Mouse (Mus musculus): Measurements from ENCODE around the gene Foxc2. TPM values are rescaled to one million over a fixed set of nuclear protein-coding genes. Genes with fewer than 3 reads are reported as not detected.

The Foxc2 gene
- 1 to 10 TPM; 2.4 to 2.6 TPM for total RNA-seq (2021)
- long read RNA-seq, experiment 1, partial matches to known transcripts: 0 of 1 reads
- long read RNA-seq, experiment 1, other reads (novel, unspliced or antisense): 0 of 1 reads
- long read RNA-seq, experiment 2, partial matches to known transcripts: 0 of 3 reads
- long read RNA-seq, experiment 2, other reads (novel, unspliced or antisense): 0 of 3 reads

DNA sequence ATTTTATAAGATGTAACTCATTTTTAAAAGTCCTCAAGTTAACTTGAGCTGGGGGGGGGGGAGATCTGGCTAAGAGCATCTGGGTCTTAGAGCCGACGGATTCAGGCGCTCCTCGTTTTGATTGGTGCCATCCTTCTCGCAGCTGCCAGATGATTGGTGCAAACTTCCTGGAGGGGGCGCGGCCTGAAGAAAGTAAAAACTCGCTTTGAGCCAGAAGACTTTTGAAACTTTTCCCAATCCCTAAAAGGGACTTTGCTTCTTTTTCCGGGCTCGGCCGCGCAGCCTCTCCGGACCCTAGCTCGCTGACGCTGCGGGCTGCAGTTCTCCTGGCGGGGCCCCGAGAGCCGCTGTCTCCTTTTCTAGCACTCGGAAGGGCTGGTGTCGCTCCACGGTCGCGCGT is at the start of gene Foxc2:
Foxc2 (plus strand) TSS at position 224 of the 400 bp plus-strand sequence.
- intact Hi-C loops (cut with DNase I): no loop called here

GRCm38 (mm10) chr8:121071454-121071853 is 44.5 kb upstream of the Foxc2 start:
- no peak for DNase-seq
- intact Hi-C loops (cut with DNase I): no loop called here

More for the DNA sequence above, at the start of gene Foxc2:
- DNase-seq: peak; percentile 82

GRCm38 (mm10) chr8:121072406-121073130 is 43.4 kb upstream of the Foxc2 start:
- intact Hi-C loops (cut with DNase I): no loop called here
- no peak for DNase-seq

- intact Hi-C loops (cut with DNase I): no loop called here
- DNase-seq: no peak
These were observed 42.5 kb upstream of the Foxc2 start for GRCm38 (mm10) chr8:121073174-121074107.

GRCm38 (mm10) chr8:121074108-121074847 is 41.7 kb upstream of the Foxc2 start:
- intact Hi-C loops (cut with DNase I): no loop called here
- DNase-seq: no peak

DNA sequence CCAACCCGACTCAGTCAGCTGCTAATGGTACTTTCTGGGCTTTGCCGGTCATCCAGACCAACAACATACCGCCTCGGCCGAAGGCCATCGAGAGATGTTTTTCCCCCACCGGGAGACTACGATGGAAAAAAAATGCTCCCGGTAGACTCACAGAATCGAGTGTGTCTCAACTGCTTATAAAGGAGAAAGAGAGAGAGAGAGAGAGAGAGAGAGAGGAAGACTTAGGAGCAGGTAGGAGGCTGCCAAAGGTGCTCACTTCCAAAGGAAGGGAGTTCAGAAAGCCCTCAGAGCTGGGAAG is 41.2 kb upstream of the Foxc2 start:
- intact Hi-C loops (cut with DNase I): no loop called here
- DNase-seq: no peak

DNA sequence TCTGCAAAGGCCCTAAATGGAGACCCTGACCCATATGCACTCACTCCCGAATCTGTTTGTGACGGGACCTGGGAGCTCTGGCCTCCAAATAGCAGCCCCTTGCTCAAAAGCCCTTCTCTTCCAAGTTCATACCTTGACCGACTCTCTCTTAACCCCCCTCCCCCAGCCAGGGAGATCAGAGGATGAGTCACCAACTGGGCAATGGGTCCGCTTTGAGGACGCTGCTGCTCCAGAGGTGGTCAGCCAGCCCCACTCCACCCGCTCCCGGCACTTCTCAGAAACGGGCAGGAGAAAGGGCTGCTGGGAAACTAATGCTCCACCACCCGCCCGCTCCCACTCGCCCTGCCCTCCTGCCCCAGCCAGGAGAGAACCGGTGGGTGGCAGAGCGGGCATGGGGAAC is 40.0 kb upstream of the Foxc2 start:
- DNase-seq: no peak
- intact Hi-C loops (cut with DNase I): no loop called here

GRCm38 (mm10) chr8:121076555-121076954 is 39.4 kb upstream of the Foxc2 start:
- no peak for DNase-seq
- intact Hi-C loops (cut with DNase I): no loop called here

GRCm38 (mm10) chr8:121078721-121079120 is 37.2 kb upstream of the Foxc2 start:
- DNase-seq: no peak
- intact Hi-C loops (cut with DNase I): no loop called here

DNA sequence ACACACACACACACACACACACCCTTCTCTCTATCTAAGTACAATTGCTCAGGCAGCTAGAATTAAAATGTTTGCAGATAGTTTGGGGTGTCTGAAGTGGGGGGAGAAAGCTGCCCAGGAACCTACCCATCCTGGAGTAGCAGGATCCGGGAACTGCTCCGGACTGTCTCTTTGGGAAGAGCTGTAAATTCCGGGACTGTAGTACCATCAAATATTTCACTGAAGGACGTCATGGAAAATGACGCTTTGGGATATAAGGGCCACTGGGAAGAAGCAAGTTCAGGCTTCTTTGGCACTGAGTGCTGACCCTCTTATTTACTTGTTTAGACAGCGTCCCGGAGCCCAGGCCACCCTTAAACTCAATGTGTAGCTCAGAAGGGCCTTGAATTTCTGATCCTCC is 36.8 kb upstream of the Foxc2 start:
- intact Hi-C loops (cut with DNase I): no loop called here
- DNase-seq: no peak

DNA sequence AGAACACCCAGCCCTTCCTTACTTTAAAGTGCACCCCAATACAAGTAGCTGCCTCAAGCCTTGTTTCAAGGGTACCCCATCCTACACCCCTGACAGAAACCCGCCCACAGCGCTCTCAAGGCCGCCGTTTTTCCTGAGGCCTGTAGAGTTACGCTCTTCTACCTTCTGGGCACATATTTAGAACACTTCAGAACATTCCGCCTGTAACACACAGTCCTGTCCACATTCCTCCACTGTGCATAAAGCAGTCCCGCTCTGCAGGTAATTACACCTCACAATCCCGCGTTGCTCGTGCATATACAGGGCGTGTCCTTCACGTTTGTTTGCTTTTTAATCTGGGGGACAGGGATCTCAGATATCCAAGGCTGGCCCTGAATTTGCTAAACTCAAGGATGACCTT is 36.0 kb upstream of the Foxc2 start:
- DNase-seq: no peak
- intact Hi-C loops (cut with DNase I): no loop called here

- no peak for DNase-seq
- intact Hi-C loops (cut with DNase I): no loop called here
These were observed 35.4 kb upstream of the Foxc2 start for GRCm38 (mm10) chr8:121080361-121081090.

- no peak for DNase-seq
- intact Hi-C loops (cut with DNase I): no loop called here
These were observed 34.6 kb upstream of the Foxc2 start for GRCm38 (mm10) chr8:121081398-121081797.

DNA sequence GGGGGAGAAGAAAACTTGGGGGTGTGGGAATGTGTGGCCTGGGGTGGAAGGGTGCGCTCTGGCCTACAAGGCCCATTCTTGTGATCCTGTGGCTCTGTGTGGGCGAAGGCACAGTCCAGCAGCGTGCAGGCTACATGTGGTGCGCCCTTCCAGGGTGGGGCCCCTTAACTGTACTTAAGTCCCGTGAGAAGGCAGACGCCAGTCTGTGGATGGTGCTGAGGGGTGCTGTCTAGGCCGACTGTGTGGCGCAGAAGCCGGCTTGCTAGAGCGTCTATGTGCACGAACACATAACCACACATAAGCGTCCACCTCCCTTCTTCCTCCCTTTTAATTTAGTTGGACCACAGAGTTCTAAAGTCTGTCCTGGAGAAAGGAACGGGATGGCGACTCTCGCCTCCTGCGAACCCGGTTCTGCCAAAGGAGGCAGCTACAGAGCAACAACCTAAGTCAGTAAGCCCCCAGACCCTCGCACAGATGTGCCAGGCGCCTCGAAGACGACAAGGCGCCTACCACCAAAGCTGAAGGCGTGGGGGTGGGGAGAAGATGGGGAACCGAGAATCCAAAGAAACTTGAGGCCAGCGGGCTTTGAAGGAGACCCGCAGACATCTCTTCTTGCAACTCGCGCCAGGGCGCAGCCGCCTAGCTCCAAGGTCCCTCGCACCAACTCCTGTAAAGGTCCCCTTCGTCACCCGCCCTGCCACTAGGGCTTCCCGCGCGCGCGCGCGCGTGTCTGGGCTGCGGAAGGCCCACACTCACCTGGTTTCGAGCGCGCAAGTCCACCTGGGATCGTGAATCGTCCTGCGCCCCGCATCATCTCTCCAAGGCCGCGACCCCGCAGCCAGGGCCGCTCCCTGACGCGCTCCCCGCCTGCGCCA is 33.5 kb upstream of the Foxc2 start:
- no peak for DNase-seq
- intact Hi-C loops (cut with DNase I): no loop called here

GRCm38 (mm10) chr8:121083093-121083935 is 32.7 kb upstream of the Foxc2 start:
- intact Hi-C loops (cut with DNase I): no loop called here
- peak; percentile 80 to 83 for DNase-seq

GRCm38 (mm10) chr8:121083936-121084209 is 32.1 kb upstream of the Foxc2 start:
- intact Hi-C loops (cut with DNase I): no loop called here
- no peak for DNase-seq

- intact Hi-C loops (cut with DNase I): no loop called here
- peak; percentile 33 to 40 for DNase-seq
These were observed 31.6 kb upstream of the Foxc2 start, which contains the start of gene Foxf1 for GRCm38 (mm10) chr8:121084210-121084951. Foxf1 (plus strand) TSS chr8:121084386.

GRCm38 (mm10) chr8:121085011-121085410 is 31.0 kb upstream of the Foxc2 start:
- intact Hi-C loops (cut with DNase I): no loop called here

More at GRCm38 (mm10) chr8:121085011-121085410, 31.0 kb upstream of the Foxc2 start:
- no peak for DNase-seq
